11 mouse cellular contexts compared by ENCODE assay signal in genomic region chr19:34959369-34959768, GRCm38 (mm10). TPM values are rescaled to one million over a fixed set of nuclear protein-coding genes. Genes with fewer than 3 reads are reported as not detected.
DNase-seq lines count a peak whose midpoint lies in the region.
"Had no signal": no experiment of that assay in that cellular context is flagged by ENCODE, and none has a peak within 500 bp of the region (broad histone marks: within the 10 kb centered on the region; RNA-seq: fewer than 3 reads in every experiment).

No protein-coding gene starts in this region.

- intact Hi-C loops in left cerebral cortex, postnatal 4 days (cut with DNase I): no loop called here

- peak; percentile 3 to 32 for DNase-seq in adrenal gland, adult (ENCODE audit: inconsistent age in 2 of 2, low spot score in 1 of 2)
- DNase-seq in adrenal gland, adult 8-10 months: no peak
- DNase-seq in left cerebral cortex, adult 18-20 months (ENCODE audit: low spot score in 2 of 2): peak; percentile 54 to 63
- no peak for DNase-seq in left cerebral cortex, postnatal 4 days
- peak; percentile 14 for DNase-seq in layer of hippocampus, adult 8-10 months (ENCODE audit: low spot score in 2 of 2)
- peak; percentile 23 to 58 for DNase-seq in right cerebral cortex, postnatal 36 days (ENCODE audit: low spot score in 2 of 2)
- no peak for DNase-seq in spleen, adult 18-20 months
- DNase-seq in spleen, postnatal 4 days (ENCODE audit: low spot score in 2 of 2): no peak
- DNase-seq: cerebellum, postnatal 25 days; kidney, adult 11 months; thymus, postnatal 36 days had no signal

RNA-seq across cellular contexts. Expression of gene Kif20b, which starts 37.2 kb away (rescaled TPM):
- 1 to 10 TPM; 2.0 to 3.5 (median 2.6) TPM for total RNA-seq in adrenal gland, adult 8-10 months (2022)
- 1 to 10 TPM in 1 of 2 experiments, under 1 TPM in 1; 0.63 to 1.1 TPM for total RNA-seq in left cerebral cortex, adult 18-20 months (2021)
- total RNA-seq in left cerebral cortex, postnatal 4 days (2021): 1 to 10 TPM; 5.4 to 5.8 TPM
- 1 to 10 TPM in 3 of 4 experiments, under 1 TPM in 1; 0.68 to 1.7 (median 1.4) TPM for total RNA-seq in layer of hippocampus, adult 8-10 months (2022)

Comparison
In these comparisons a context has a peak if more than half of its experiments do, and no peak if none do; other contexts are left out.
1. DNase-seq: peak in adrenal gland, adult (2 of 2), left cerebral cortex, adult 18-20 months (2 of 2), layer of hippocampus, adult 8-10 months (2 of 2) and right cerebral cortex, postnatal 36 days (2 of 2); none in adrenal gland, adult 8-10 months (single experiment), left cerebral cortex, postnatal 4 days (single experiment), spleen, adult 18-20 months (0 of 2) and spleen, postnatal 4 days (0 of 2).